Mouse (Mus musculus): ENCODE data around the gene Obscn.

DNA sequence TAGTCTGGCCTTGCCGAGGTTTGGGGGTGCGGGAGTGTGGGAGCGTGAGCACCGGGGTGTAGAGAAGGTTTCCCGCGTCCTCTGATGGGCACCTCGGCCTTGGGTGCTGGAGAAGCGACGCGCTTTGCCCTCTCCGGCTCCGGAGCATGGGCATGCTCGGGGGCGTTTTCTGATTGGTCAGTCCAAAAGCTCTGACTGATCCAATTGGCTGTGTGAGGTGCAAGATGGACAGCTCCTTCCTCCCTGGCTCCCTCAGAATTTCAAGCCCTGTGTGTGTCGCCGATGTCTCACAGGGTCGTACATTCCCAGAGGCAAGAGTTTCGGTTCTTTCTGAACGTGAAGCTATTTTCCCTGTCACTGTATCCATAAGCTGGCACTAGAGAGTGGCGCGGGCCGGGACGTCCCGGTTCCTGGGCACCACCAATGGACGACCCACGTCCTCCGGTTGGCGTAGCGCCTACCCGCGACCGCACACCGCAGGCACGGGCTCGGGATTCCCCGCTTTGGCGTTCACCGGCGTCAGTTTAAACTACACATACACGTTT, 176.2 kb downstream of the Obscn start:
- TF ChIP-seq EP300 (IDR thresholded peaks at IDR 0.05; ENCODE audit: low read depth) = no peak
- peak; percentile 54 for TF ChIP-seq CTCF (IDR thresholded peaks at IDR 0.05; ENCODE audit: low read depth)

Measured in liver, postnatal 0 days (tissue).